Mouse (Mus musculus): ENCODE results near the gene Itgb6. TPM values are rescaled to one million over a fixed set of nuclear protein-coding genes. Genes with fewer than 3 reads are reported as not detected.

Itgb6 gene
- polyA plus RNA-seq, 1 experiment from 2014 or later, result 0.10 TPM

DNA sequence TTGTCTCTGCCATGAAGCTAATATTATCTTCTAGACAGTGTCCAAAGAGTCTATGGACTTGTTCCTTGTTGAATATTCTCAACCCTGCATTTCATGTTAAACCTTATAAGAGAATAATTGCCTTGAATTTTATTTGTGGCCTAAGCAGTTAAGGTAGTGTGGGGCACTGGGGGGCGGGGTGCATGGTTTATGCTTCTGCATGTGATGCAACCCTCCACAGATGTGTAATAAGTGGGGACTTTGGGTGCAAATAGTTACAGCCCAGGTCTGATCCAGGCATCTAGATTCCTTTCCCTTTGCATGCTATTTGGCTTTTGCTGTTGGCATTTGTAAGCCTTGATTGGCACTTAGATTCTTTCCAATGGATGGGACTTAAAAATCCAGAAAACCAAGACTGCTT is 51.2 kb downstream of the Itgb6 start:
- H3K36me3 ChIP-seq, result no peaks in the 10 kb centered on the region
- no peaks in the 10 kb centered on the region; the same call in 1 of the 2 replicates for H3K27me3 ChIP-seq
- H3K27ac ChIP-seq (replicated peaks), result no peak overlapping the region
- H3K4me3 ChIP-seq, result no peak overlapping the region
- 100% methylated on average over 1 of the region's 1 CpGs for WGBS
- no peak for ATAC-seq (ENCODE audit: low FRiP score, low read depth)
- H3K4me1 ChIP-seq, result peaks cover 10% of the 10 kb centered on the region
- no peak overlapping the region for H3K9ac ChIP-seq (replicated peaks)
- H3K9me3 ChIP-seq, result no peaks in the 10 kb centered on the region
- no peak overlapping the region for H3K4me2 ChIP-seq (replicated peaks)

DNA sequence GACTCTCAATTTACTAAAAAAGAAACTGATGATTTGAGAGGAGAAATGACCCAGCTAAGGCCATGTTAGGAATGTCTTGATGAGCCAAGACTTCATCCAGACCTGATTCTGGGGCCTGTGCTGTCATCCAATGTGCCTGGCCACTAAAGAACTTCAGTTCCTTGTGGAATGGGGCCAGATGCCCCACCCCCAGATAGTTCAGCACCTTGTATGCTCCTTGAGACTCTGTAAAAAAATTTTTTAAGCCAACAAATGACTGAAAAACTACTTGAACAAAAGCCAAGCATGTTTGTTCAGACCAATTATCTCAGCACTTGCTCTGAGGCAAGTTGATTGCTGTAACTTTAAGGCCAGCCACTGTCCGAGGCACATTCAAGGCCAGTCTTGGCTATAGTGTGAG is 59.4 kb downstream of the Itgb6 start:
- WGBS, result 80% methylated on average over 1 of the region's 1 CpGs
- H3K36me3 ChIP-seq, result no peaks in the 10 kb centered on the region
- no peak for ATAC-seq (ENCODE audit: low FRiP score, low read depth)
- H3K27ac ChIP-seq (replicated peaks), result no peak overlapping the region
- H3K4me2 ChIP-seq (replicated peaks), result no peak overlapping the region
- no peaks in the 10 kb centered on the region for H3K27me3 ChIP-seq
- H3K4me1 ChIP-seq, result no peaks in the 10 kb centered on the region
- H3K9me3 ChIP-seq, result no peaks in the 10 kb centered on the region
- H3K4me3 ChIP-seq, result no peak overlapping the region
- no peak overlapping the region for H3K9ac ChIP-seq (replicated peaks)

DNA sequence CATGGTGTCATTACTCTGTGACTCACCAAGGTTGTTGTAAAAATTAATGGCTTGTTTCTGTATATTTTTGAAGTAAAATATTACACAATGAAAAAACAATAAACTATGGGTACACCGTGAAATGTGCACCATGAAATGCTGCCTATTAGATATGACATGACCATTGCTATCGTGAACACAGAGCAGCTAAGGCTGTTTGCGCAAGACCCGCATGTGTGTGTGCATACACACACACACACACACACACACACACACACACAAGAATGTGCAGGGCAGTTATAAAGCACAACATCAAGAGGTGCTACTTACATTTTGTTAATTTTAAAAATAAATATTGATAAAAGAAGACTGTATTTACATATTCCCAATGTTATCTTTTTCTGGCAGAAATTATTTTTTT is 62.5 kb downstream of the Itgb6 start:
- Histone ChIP-seq H3K4me3 (no peak overlapping the region), H3K4me1 (no peaks in the 10 kb centered on the region), H3K4me2 (replicated peaks) (no peak overlapping the region), H3K27ac (replicated peaks) (no peak overlapping the region), H3K36me3 (no peaks in the 10 kb centered on the region), H3K9ac (replicated peaks) (no peak overlapping the region), H3K9me3 (no peaks in the 10 kb centered on the region), H3K27me3 (no peaks in the 10 kb centered on the region)
- WGBS, result 94% methylated on average over 4 of the region's 4 CpGs
- no peak for ATAC-seq (ENCODE audit: low FRiP score, low read depth)

DNA sequence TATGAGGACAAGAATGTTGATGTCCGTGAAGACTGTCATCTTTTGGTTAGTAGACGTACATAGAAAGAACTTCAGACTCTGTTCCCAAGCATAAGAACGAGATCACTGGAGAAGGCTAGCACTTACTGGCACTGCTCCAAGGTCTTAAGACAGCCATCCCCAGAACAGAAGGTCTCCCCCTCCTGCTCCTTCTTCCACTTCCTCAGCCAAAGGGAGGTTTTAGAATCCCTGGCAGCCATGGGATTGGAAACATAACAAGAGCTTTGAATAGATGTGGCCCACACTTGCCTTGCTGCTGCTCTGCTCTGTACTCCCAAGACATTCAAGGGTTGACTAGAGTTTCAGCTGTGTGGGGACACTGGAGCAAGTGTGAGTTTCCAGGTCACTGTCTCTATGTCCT is 63.5 kb downstream of the Itgb6 start:
- Histone ChIP-seq H3K36me3 (no peaks in the 10 kb centered on the region), H3K9ac (replicated peaks) (no peak overlapping the region), H3K4me1 (no peaks in the 10 kb centered on the region), H3K27me3 (no peaks in the 10 kb centered on the region), H3K4me3 (no peak overlapping the region), H3K27ac (replicated peaks) (no peak overlapping the region), H3K9me3 (no peaks in the 10 kb centered on the region), H3K4me2 (replicated peaks) (no peak overlapping the region)
- 87% methylated on average over 3 of the region's 3 CpGs for WGBS
- ATAC-seq (ENCODE audit: low FRiP score, low read depth), result no peak

DNA sequence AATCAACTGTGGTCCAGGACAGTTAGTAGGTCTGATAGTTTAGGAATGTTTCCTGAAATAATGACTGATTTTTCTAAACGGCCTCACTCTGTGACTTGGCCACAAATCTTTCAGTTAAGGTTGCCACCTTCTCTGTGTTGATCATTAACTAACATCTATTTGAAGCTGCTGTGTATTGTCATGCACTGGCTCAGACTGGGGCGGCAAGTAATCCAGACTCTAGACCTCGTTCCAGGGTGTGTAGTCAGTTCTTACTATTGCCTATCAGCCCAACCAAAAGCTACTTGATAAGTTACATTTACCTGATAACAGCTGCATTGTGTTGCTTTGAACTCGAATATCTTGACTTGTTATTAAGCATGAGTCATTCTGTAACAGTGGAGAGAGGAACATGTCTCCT is 67.6 kb downstream of the Itgb6 start:
- WGBS, result 82% methylated on average over 4 of the region's 4 CpGs

DNA sequence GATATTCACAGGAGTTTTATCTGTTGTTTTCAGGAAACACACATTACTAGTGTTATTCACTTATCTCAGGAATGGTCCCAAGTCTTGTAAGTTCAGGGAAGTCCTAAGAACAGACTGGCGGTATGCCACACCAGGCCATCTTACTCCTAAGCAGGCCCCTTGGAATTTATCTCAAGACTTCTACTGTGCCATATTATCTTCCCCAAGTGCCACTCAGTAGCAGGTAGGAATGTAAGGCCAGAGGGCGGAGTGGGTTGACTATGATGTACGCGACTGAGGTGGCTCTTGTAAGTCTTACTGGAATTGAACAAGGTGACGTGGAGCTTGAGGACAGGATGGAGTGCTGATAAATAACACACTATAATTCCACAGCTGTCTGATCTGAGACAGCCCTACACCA is 72.3 kb downstream of the Itgb6 start:
- Histone ChIP-seq H3K9me3 (no peaks in the 10 kb centered on the region), H3K36me3 (no peaks in the 10 kb centered on the region), H3K4me1 (no peaks in the 10 kb centered on the region), H3K27me3 (no peaks in the 10 kb centered on the region), H3K27ac (replicated peaks) (no peak overlapping the region), H3K9ac (replicated peaks) (no peak overlapping the region), H3K4me3 (no peak overlapping the region), H3K4me2 (replicated peaks) (no peak overlapping the region)
- WGBS, result 95% methylated on average over 5 of the region's 5 CpGs
- no peak for ATAC-seq (ENCODE audit: low FRiP score, low read depth)

More for the DNA sequence above, 67.6 kb downstream of the Itgb6 start:
- H3K4me1 ChIP-seq, result no peaks in the 10 kb centered on the region
- H3K4me3 ChIP-seq, result no peak overlapping the region
- no peaks in the 10 kb centered on the region for H3K27me3 ChIP-seq
- H3K9ac ChIP-seq (replicated peaks), result no peak overlapping the region
- H3K9me3 ChIP-seq, result no peaks in the 10 kb centered on the region
- H3K4me2 ChIP-seq (replicated peaks), result no peak overlapping the region
- H3K27ac ChIP-seq (replicated peaks), result no peak overlapping the region
- ATAC-seq (ENCODE audit: low FRiP score, low read depth), result no peak
- no peaks in the 10 kb centered on the region for H3K36me3 ChIP-seq

DNA sequence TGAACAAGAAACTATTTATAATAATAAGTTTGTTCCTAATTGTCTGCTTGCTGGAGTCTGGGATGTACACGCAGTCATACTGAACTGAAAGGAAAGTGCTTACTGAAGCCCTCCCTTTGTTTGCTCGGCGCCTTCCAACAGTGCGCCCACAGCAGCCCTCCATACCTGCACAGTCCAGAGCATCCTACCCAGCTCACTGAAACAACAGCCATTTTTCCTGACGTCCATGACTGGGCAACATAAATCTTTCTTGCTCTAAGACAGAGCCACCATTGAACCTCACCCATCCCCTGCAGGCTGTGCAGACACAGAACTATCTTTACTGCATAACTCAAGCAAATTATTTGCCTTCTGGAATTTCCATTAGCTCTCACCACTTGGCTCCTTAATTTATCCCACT is 74.8 kb downstream of the Itgb6 start:
- H3K4me2 ChIP-seq (replicated peaks), result no peak overlapping the region
- no peak overlapping the region for H3K9ac ChIP-seq (replicated peaks)
- H3K4me3 ChIP-seq, result no peak overlapping the region
- H3K36me3 ChIP-seq, result no peaks in the 10 kb centered on the region
- H3K4me1 ChIP-seq, result no peaks in the 10 kb centered on the region
- H3K27me3 ChIP-seq, result no peaks in the 10 kb centered on the region
- no peak overlapping the region for H3K27ac ChIP-seq (replicated peaks)
- no peak for ATAC-seq (ENCODE audit: low FRiP score, low read depth)
- no peaks in the 10 kb centered on the region for H3K9me3 ChIP-seq
- 76% methylated on average over 5 of the region's 5 CpGs for WGBS

DNA sequence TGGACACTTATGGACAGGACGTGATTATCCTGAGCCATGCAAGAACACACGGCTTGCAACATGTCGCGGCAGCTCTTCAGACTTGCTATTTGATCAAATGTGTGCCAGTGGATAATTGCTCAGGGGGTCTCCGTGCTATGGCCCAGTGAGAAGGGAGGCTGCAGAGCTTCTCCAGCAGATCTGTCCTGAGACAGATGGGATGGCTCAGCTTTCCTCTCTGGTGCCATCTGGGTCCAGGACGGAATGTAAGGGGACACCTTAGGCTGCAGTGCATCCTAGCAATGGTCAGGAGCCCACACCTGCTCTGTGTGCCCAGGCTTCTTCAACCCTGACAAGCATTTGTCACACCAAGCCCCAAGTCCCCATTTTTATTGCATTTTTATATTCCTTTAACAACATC is 75.9 kb downstream of the Itgb6 start:
- no peak overlapping the region for H3K27ac ChIP-seq (replicated peaks)
- H3K4me2 ChIP-seq (replicated peaks), result no peak overlapping the region
- no peak for ATAC-seq (ENCODE audit: low FRiP score, low read depth)
- H3K27me3 ChIP-seq, result no peaks in the 10 kb centered on the region
- no peaks in the 10 kb centered on the region for H3K36me3 ChIP-seq
- 85% methylated on average over 6 of the region's 6 CpGs for WGBS
- no peaks in the 10 kb centered on the region for H3K4me1 ChIP-seq
- no peak overlapping the region for H3K4me3 ChIP-seq
- no peaks in the 10 kb centered on the region for H3K9me3 ChIP-seq
- no peak overlapping the region for H3K9ac ChIP-seq (replicated peaks)

DNA sequence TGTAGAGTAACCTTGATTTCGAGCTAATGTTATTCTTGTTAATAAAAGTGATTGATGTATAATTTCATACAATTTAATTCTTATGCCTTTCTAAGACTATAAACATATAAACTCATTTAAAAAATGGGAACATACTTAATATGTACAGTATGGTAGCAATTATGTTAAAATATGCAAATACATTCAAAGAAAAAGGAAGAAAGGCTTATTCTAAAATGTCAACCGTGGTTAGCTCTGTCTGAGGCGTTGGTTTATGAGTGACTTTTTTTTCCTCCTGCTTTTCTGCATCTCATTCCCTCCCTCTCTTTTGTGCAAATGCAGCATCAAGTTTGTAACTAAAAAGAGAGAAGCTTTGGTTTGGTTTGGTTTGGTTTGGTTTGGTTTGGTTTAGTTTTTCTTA is 79.0 kb downstream of the Itgb6 start:
- no peak for ATAC-seq (ENCODE audit: low FRiP score, low read depth)
- H3K9ac ChIP-seq (replicated peaks), result no peak overlapping the region
- no peak overlapping the region for H3K27ac ChIP-seq (replicated peaks)
- WGBS, result 72% methylated on average over 3 of the region's 3 CpGs
- no peaks in the 10 kb centered on the region for H3K36me3 ChIP-seq
- peaks cover 10% of the 10 kb centered on the region; the same call in 1 of the 2 replicates for H3K27me3 ChIP-seq
- no peak overlapping the region for H3K4me3 ChIP-seq
- no peak overlapping the region for H3K4me2 ChIP-seq (replicated peaks)
- H3K9me3 ChIP-seq, result no peaks in the 10 kb centered on the region
- 0 out of 2 replicates have a peak, but pooled peaks cover 6% of the 10 kb centered on the region for H3K4me1 ChIP-seq

DNA sequence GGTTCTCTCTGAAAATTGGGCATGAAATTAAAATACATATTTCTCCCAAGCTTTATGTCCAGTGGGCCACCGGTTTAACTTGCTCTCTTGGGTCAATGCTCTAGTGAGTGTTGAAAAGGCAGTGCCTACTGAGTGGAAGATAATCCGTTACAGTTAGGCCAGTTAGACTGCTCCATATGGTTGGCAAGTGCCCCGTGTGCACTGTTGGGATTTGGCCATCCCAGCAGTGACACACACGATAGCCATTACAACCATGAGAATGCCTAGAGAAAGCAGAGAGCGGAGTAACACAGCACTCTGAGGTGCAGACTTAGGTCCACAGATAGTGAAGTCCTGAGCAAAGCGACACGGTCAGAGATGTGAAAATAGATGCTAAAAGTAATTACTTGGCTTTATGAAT is 79.8 kb downstream of the Itgb6 start:
- no peaks in the 10 kb centered on the region for H3K36me3 ChIP-seq
- peaks cover 12% of the 10 kb centered on the region for H3K27me3 ChIP-seq
- ATAC-seq (ENCODE audit: low FRiP score, low read depth), result no peak
- no peak overlapping the region for H3K9ac ChIP-seq (replicated peaks)
- H3K4me2 ChIP-seq (replicated peaks), result no peak overlapping the region
- H3K9me3 ChIP-seq, result no peaks in the 10 kb centered on the region
- no peak overlapping the region for H3K4me3 ChIP-seq
- H3K4me1 ChIP-seq, result peaks cover 8% of the 10 kb centered on the region; the same call in 1 of the 2 replicates
- H3K27ac ChIP-seq (replicated peaks), result no peak overlapping the region
- 93% methylated on average over 7 of the region's 7 CpGs for WGBS

DNA sequence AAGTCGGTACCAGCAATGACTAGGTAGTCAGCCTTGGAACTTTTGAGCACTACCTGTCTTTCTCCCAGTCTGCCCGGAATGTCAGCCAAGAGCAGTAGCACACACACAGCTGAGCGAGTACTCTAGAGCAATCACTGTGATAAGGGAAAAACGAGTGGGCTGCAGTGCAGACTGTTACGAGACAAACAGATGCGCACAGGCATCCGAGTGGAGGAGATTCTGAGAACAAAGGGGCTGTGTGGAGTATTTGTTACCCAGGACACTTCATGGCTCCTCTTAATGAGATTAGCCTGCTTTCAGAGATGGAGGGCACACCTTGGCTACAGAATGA is 82.1 kb downstream of the Itgb6 start:
- 60% methylated on average over 7 of the region's 7 CpGs for WGBS

DNA sequence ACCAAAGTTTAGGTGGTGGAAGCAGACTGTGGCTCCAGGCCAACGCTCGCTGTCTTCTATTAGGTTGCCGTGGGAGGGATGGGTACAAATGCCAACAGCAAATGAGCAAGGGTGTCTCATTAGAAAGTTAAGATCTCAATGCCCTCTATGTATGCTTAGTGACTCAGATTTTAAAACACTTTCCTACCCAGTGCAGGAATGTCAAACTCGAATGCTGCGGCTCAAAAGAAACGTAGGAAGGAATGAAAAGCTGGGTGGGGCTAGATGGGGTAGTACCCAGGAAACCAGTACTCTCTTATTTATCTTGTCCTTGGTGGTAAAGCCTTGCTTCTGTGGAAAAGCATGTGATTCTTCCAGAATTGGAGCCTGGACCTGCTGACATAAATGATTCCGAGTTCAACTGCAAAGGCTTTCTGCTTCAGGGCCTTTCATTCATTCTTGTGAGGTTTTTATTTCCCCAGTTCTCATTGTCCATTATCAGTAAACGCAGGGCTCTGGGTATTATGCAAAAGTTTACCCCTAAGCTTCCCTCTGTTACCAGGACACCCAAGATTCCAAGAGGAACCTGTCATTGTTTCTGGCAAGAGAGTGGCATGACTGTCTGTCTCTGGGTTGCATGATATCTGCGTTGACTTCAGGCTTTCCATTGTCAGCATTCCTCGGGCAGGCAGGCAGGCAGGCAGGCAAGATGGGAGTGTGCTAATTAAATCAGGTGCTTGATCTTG is 82.7 kb downstream of the Itgb6 start:
- no peak overlapping the region for H3K9ac ChIP-seq (replicated peaks)
- no peak overlapping the region for H3K4me3 ChIP-seq
- no peaks in the 10 kb centered on the region for H3K9me3 ChIP-seq
- peaks cover 21% of the 10 kb centered on the region for H3K27me3 ChIP-seq
- no peak overlapping the region for H3K27ac ChIP-seq (replicated peaks)
- no peak for ATAC-seq (ENCODE audit: low FRiP score, low read depth)
- no peak overlapping the region for H3K4me2 ChIP-seq (replicated peaks)
- H3K36me3 ChIP-seq, result no peaks in the 10 kb centered on the region
- 72% methylated on average over 10 of the region's 10 CpGs for WGBS
- H3K4me1 ChIP-seq, result peaks cover 23% of the 10 kb centered on the region

More for the DNA sequence above, 82.1 kb downstream of the Itgb6 start:
- no peak overlapping the region for H3K27ac ChIP-seq (replicated peaks)
- ATAC-seq (ENCODE audit: low FRiP score, low read depth), result no peak
- H3K4me3 ChIP-seq, result no peak overlapping the region
- no peaks in the 10 kb centered on the region for H3K9me3 ChIP-seq
- H3K27me3 ChIP-seq, result peaks cover 20% of the 10 kb centered on the region
- no peak overlapping the region for H3K9ac ChIP-seq (replicated peaks)
- H3K36me3 ChIP-seq, result no peaks in the 10 kb centered on the region
- H3K4me1 ChIP-seq, result peaks cover 23% of the 10 kb centered on the region
- H3K4me2 ChIP-seq (replicated peaks), result no peak overlapping the region

Measured in midbrain, embryonic 12.5 days (tissue).